Comparison of ENCODE assay signal across 9 mouse cellular contexts in genomic region chr15:100321134-100321533, GRCm38 (mm10). TPM values are rescaled to one million over a fixed set of nuclear protein-coding genes. Genes with fewer than 3 reads are reported as not detected.
DNase-seq lines count a peak whose midpoint lies in the region; ATAC-seq and TF ChIP-seq lines count a peak whose summit lies in the region.
"Had no signal": no experiment of that assay in that cellular context is flagged by ENCODE, and none has a peak within 500 bp of the region (broad histone marks: within the 10 kb centered on the region; RNA-seq: fewer than 3 reads in every experiment).

No protein-coding gene starts in this region.

- H3K9me3 ChIP-seq in kidney, postnatal 0 days (replicated peaks; ENCODE audit: low read length): no peaks in the 10 kb centered on the region

- no peaks in the 10 kb centered on the region for H3K27me3 ChIP-seq in kidney, postnatal 0 days (ENCODE audit: insufficient read depth, low read length)

- H3K36me3 ChIP-seq in kidney, postnatal 0 days (ENCODE audit: insufficient read depth, low read length): no peaks in the 10 kb centered on the region

- H3K9ac ChIP-seq in kidney, postnatal 0 days (ENCODE audit: low read depth, low read length): no peak overlapping the region

- no peak overlapping the region for H3K4me2 ChIP-seq in kidney, postnatal 0 days (ENCODE audit: low read length)

- no peak overlapping the region for H3K4me3 ChIP-seq in kidney, postnatal 0 days (replicated peaks; ENCODE audit: low read depth, low read length)

- TF ChIP-seq CTCF in kidney, postnatal 0 days (IDR thresholded peaks at IDR 0.05; ENCODE audit: low read depth): peak; percentile 74

- WGBS in kidney, postnatal 0 days: 37% methylated on average over 5 of the region's 5 CpGs

- ATAC-seq in cerebellum, adult (ENCODE audit: insufficient number of reproducible peaks, low FRiP score, low TSS enrichment): no peak; the same call in 1 of the 2 replicates
- 0 out of 2 replicates have a peak, but pooled peaks have one; percentile 36 for ATAC-seq in kidney, postnatal 0 days (replicated peaks; ENCODE audit: low FRiP score, low read depth)

- H3K27ac ChIP-seq in kidney, postnatal 0 days: no peak overlapping the region

- 0 out of 2 replicates have a peak, but pooled peaks cover 3% of the 10 kb centered on the region for H3K4me1 ChIP-seq in kidney, postnatal 0 days (replicated peaks; ENCODE audit: insufficient read depth, low read length)

- peak; percentile 55 for DNase-seq in cerebellum, adult 11 months
- peak; percentile 58 for DNase-seq in urinary bladder, postnatal 14 days (ENCODE audit: low spot score)
- DNase-seq in urinary bladder, postnatal 4 days (ENCODE audit: low spot score in 2 of 2): no peak
- DNase-seq in kidney, postnatal 0 days (ENCODE audit: low spot score): peak; percentile 56
- DNase-seq in skeletal muscle tissue, adult 2 months (ENCODE audit: low read depth, low spot score): peak; percentile 58
- no peak for DNase-seq in right cerebral cortex, adult 2 months (ENCODE audit: low spot score in 2 of 2)
- no peak for DNase-seq in left cerebral cortex, adult 11 months (ENCODE audit: low spot score)

RNA-seq across cellular contexts. Expression of gene Mettl7a3, which starts 13.6 kb away (rescaled TPM):
- polyA plus RNA-seq in kidney, postnatal 0 days (2015; fragmentation: Nextera tagmentation; extraction: Ambion mirVana): 0.23 and 0.41 TPM in 2 replicates
- polyA plus RNA-seq: C2C12 had no signal

RNA-seq across cellular contexts. Expression of gene Mettl7a1, which starts 17.2 kb away (rescaled TPM):
- polyA plus RNA-seq in kidney, postnatal 0 days (2015; fragmentation: Nextera tagmentation; extraction: Ambion mirVana): 14.3 and 15.0 TPM in 2 replicates

RNA-seq across cellular contexts. Expression of gene Methig1, which starts 31.8 kb away (rescaled TPM):
- polyA plus RNA-seq in kidney, postnatal 0 days (2015; fragmentation: Nextera tagmentation; extraction: Ambion mirVana): 1.9 and 2.0 TPM in 2 replicates
- polyA plus RNA-seq: C2C12 had no signal

RNA-seq across cellular contexts. Expression of gene Mettl7a2, which starts 31.9 kb away (rescaled TPM):
- polyA plus RNA-seq in kidney, postnatal 0 days (2015; fragmentation: Nextera tagmentation; extraction: Ambion mirVana): 1.8 and 2.8 TPM in 2 replicates
- polyA plus RNA-seq: C2C12 had no signal

RNA-seq across cellular contexts. Expression of gene Tmprss12, which starts 40.5 kb away (rescaled TPM):
- polyA plus RNA-seq in kidney, postnatal 0 days (2015; fragmentation: Nextera tagmentation; extraction: Ambion mirVana): not detected in 2 replicates
- polyA plus RNA-seq: C2C12 had no signal

Comparison
In these comparisons a context has a peak if more than half of its experiments do, and no peak if none do; other contexts are left out.
1. DNase-seq: peak in cerebellum, adult 11 months (single experiment), urinary bladder, postnatal 14 days (single experiment), kidney, postnatal 0 days (single experiment) and skeletal muscle tissue, adult 2 months (single experiment); none in urinary bladder, postnatal 4 days (0 of 2), right cerebral cortex, adult 2 months (0 of 2) and left cerebral cortex, adult 11 months (single experiment).